Mouse (Mus musculus) kidney, postnatal 4 days (tissue): ENCODE results near the gene Spns1.

Source experiments
- DNase-seq, 2 experiments: peaks; one replicate each; pipeline ENCODE4 v3.0.0; 2021; ENCODE audit warnings: mixed read lengths in 2 of 2

Gene Spns1

DNA sequence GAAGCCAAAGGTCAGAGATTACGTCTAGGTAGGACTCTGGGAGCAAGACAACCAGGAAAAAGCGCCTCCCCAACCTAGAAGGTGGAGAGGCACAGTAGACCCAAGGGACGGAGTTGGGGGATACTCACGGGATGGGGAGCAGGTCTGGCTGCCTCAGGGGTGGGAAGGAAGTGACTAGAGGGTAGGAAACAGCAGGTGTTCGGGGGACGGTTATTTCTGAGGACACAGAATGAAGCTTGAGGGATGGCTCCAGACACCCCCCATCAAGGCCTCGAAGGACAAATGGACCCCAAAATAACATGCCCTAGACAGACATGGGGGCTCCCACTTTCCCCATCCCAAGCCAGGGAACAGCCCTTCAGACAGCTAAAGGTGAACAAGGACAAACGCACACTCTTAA is 8.9 kb downstream of the Spns1 start:
- DNase-seq = no peak

DNA sequence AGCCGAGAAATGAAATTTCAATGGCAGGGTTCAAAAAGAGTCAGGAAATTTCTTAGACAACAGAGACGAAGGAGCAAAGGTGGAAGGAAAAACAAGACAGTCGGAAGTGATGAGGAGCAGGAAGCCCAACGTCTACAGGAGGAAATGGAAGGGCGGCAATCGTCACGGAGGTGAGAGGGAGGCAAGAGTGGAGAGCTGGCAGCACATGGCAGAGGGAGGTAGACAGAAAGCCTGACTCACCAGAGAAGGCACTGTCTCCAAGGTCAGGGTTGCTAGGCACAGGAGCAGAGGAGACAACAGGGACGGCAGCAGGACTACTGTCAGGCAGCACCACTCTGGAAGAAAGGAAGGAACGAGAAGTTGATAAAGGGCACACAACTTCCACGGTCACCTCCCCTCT is 9.6 kb downstream of the Spns1 start:
- no peak for DNase-seq

DNA sequence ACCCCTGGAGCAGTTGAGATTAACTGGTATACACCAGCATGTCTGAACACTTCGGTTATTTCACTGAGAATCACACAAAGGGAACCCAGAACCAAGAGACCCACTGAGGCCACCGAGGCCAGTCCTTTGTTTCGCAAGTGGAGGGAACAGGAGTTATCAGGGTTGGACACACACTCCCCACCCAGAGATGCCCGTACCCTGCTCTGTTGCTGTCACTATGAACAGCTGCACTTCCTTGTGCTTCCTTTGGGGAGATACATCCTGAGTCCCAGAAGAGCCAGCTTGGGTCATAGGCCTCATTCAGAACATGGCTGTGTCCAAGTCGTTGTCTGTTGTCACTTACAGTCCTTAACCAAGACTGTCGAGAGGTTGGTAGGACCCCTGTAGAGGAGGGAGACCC is 14.2 kb downstream of the Spns1 start:
- DNase-seq = no peak

DNA sequence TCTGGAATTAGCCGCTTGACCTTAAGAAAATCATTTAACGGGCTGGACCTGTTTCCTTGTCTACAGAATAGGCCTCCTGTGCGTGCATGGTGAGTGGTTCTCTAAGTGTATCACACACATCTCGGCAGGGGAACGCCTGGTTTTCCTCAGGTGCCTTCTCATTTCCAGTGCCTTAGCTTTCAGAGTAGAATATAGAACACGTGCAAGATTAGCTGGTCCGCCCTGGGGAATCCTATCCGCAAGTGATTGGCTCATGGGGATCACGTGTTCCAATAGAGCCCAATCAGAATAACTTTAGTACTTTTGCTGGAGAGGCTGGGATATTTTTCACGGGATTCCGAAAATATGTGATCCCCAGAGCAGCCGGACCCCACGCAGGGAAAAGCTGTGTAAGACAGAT is 18.2 kb downstream of the Spns1 start:
- DNase-seq = peak in 1 of 2 experiments; percentile 31

DNA sequence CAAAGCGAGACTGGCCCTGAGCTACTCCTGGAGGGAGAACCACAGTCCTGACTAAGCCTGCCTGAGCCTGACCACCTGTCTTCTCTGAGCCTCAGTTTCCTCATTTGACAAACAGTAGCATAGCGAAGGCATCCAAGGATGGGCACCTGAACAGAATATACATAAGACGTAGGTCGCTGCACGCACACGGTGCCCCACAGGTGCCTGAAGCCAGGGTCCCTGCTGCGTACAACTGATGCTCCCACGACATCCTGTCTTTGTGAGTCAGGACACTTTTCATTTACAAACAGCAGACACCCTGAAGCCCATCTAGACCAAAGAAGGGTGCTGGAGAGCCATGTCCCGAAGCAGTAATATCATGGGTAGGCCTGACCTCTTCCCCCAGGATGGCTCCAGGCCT is 18.8 kb downstream of the Spns1 start:
- DNase-seq = no peak

DNA sequence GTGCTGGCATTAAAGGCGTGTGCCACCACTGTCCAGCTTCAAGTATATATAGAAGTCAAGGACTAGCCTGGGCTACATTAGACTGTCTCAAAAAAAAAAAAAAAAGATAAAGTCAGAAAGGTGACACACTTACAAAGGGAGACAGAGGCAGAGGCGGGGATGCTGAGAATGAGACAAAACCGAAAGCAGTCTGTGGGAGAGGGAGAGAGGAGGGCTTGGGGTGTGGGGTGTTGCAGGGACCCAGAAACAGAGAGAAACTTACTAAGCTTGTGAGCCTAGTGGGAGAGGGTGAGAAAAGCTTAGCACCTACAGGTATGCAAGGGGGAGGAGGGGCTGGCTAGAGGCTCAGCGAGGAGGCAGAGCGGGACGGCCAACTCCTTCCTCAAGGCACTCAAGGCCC is 19.4 kb downstream of the Spns1 start:
- no peak for DNase-seq

DNA sequence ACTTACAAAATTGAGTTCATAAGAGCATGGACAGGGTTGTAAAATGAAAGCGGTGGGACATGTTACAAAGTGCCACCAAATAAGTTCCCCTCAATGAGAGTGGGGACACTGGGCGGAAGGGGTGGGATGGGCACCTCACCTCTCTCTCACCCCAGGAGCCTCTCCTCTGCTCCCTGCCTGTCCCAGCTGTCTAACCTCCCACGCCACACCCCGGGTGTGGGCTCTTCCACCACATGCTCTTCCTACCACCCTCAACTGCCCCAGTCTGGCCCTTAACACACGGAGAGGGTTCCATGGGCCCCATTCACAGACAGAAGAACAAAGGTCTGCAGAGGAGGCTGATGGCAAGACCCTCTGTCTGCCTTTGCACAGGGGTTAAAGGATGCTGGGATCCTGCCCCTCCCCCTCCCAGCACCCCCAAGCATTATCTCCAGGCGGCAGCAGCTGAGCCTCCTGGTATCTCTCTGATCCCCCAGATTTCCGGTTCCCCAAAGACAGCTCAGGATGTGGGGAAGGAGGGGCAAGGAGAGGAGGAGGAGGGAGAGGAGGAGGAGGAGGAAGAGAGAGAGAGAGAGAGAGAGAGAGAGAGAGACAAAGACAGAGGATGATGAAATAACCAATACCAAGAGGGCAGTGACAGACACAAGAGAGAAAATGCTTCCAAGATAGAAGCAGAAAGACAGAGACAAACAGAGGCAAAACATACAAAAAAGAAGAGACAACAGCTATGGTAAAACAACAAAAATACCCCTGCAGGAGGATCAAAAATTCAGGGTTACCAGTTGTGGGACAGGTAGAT is 20.3 kb downstream of the Spns1 start:
- no peak for DNase-seq

DNA sequence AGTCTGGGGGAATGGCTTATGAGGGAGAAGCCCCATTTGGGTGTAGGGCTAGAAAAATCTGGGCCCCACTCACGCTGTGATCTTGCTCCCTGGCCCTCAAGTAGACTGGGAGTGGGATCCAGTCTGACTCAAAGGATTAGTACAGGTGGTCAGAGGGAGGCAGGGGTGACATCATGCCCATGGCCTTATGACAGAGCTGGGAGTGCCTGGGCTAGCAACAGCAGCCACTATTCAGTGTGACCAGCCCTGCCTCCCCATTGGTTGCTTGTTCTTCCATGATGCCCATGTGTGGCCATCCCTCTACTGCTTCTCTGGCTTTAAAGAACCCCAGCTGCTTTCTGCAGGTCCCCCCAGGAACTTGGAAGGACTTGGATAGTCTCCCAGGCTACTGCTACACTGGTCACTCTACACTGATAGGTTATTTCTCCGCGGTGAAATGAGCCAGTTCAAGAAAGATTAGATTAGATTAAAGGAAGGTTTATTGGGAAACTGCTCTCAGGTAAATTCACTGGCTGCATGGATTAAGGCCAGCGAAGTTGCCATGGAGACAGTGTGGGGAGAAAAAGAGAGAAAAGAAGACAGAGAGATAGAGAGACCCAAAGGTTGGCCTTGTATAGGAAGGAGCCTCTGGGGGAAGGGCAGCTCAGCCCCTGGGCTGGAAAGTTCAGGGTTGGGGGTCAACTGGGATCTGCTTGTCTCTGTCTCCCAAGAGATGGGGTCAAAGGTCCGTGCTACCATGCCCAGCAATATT is 21.2 kb downstream of the Spns1 start:
- no peak for DNase-seq

DNA sequence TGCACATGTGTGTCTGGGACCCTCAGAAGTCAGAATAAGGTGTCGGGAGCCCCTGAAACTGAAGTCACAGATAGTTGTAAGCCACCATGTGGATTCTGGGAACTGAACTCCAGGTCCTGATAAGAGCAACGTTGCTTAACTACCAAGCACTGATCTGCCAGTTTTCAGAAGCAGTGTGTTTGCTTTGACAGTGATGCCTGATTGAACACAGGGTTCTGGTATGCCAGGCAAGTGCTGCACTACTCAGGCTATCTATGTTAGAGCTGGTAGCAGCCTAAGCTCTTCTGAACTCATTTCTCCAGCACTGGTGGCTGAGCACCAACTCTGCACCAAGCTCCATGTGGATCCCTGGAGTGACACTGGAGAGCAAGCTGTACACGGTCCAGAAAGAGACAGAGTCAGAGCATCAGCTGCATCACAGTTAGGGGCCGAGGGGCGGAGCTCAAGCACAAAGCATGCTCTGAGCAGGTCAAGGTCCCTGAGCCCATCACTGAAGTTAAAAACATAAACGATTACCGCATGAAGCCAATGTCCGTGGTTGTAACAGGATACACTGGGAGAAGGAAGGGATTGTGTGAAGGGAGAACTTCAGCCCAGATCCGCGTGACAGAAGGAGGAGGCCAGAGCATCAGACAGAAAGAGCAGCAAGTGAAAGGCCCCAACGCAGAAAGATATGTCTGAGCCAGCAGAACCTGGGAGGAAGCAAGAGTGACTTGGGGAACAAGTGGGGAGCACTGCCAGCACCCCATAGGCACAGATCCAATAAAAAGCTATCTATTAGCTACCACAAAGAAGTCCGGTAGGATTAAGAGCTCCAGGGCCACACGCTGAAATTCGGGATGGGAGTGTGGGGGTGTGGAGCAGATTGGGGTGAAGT is 22.3 kb downstream of the Spns1 start:
- peak in 1 of 2 experiments; percentile 21 for DNase-seq

DNA sequence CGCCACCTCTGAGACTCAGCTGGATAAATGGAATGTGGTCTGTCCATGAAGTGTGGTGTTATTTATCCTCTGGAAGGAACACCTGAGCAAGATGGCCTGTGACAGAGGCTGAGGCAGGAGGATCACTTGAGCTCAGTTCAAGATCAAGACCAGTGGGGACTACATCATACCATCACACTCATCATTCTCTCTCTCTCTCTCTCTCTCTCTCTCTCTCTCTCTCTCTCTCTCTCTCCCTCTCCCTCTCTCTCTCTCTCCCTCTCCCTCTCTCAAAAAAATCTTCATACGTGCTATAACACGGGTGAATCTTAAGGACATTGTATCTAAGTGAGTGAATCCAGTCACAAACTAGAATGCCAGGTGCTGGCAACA is 23.3 kb downstream of the Spns1 start:
- no peak for DNase-seq

DNA sequence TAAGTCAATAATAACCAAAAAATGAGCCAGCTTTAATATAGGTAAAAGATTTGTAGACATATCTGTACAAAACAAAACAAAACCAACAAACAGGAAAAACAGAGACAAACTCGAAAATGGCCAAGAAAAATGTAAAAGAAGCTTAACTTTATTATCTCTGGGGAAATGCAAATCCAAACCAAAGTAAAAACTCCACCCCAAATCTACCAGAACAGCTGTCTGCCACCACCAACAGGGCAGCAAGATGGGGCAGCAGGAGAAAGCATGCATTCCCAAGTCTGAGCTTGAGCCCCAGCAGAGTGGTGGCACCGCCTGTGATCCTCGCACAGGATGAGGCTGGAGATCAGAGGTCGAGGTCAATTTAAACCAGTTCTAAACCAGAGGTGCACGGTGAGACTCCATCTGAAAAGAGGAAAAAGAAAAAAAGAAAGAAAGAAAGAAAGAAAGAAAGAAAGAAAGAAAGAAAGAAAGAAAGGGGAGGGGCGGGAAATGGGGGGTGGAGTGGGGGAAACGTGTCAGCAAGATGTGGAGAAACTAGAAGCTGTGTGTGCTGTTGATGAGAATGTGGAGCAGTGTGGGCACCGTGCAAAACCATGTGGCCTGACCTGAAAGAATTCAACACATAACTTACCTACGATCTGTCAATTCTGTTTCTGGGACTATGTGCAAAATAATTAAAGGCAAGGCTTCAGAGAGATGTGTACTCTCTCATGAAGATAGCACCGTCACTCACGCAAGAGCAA is 23.8 kb downstream of the Spns1 start:
- no peak for DNase-seq

DNA sequence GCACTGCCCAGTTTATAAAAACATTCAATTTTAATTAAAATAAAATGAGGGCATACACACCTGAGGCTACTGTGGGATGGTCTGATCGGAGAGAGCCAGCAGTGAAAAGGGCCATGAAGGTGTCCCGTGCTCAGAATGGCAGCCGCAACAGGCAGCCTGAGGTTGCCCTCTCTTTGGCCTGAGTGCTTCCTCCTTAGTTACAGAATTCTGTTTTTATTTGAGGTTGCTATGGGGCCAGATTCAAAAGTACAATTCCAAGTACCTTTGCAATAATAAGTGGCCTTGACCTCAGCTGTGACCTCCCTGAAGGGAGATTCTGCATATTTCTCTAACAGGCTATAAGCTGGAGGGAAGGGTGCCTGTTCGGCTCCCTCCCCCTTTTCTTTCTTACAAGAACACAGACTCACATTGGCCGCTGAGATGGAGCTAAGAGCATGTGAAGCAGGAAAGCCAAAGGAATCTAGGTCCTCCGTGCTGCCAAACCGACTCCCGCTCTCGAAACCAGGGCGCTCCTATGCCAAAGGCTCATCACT is 25.8 kb downstream of the Spns1 start:
- no peak for DNase-seq

DNA sequence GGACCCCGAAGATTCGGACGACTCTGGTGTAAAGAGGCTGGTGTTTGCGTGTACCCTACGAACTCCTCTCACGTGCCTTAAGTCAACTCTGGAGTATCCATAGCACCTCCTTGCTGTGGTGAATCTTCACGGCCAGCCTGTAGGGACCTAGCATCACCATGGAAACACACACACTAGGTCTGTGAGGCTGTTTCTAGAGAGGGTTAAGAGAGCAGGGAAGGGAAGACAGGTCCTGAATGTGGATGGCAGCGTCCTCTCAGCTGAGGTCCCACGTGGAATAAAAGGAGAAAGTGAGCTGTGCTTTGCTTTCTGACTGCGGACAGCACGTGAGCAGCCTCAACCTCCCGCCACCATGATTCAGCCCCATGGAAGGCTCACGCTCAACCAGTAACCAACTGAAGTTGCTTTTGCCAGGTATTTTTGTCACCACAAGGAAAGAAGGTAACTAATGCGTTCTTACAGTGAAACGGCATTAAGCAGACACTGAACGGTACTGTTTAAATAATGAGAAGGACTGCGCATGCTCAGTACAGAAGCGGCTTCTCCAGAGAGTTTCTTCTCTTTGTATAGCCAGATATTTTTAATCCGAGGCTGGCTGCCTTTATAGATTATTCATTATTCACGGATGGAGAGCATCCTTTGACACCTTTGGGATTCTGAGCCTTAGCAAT is 26.4 kb downstream of the Spns1 start:
- DNase-seq = no peak

DNA sequence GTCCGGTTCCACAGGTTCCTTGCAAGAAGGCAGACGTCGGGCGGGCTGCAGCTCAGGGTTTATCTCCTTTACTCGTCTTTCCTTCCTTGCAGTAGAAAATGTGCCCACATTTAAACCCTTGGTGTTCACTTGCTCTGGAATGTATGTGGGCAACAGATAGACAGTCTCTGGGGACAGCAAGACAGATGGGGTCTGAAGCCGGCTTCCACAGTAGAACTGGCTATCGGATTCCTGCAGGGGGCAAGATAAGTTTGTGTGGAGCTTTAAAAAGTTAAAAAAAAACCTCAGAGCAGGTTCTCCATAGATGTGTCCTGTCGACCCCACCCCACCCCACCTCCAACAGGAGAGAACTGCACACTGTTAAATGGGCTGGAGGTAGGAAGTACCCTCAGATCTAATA is 29.0 kb downstream of the Spns1 start:
- no peak for DNase-seq

DNA sequence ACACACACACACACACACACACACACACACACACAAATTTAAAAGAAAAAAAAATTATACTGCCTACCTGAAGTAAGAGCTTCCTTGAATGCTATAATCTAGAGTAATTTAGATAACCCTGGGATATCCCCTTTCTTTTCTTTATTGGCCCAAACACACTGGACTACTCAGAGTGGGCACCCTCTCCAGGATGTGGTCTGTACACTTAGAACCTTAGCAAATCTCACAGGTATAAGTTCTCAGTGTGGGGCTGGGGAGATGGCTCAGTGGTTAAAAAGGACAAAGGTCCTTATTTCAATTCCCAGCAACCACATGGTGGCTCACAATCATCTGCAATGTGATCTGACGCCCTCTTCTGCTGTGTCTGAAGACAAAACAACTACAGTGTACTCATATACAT is 30.2 kb downstream of the Spns1 start:
- no peak for DNase-seq

DNA sequence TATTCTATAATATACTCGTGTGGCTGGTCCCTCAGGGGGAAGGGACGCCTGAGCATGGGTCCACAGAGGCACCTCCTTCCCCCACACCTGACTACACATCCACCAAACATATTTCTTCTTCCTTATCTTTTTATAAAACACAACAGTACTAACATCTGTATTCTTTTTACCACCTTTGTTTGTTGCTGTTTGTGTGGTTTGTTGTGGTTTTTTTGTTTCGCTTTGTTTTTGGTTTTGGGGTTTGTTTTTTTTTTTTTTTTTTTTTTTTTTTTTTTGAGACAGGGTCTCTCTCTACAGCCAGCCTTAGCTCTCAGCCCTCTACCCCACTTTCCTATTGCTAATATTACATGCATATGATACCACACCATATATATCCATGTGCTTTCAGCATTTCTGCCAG is 31.3 kb downstream of the Spns1 start:
- no peak for DNase-seq

DNA sequence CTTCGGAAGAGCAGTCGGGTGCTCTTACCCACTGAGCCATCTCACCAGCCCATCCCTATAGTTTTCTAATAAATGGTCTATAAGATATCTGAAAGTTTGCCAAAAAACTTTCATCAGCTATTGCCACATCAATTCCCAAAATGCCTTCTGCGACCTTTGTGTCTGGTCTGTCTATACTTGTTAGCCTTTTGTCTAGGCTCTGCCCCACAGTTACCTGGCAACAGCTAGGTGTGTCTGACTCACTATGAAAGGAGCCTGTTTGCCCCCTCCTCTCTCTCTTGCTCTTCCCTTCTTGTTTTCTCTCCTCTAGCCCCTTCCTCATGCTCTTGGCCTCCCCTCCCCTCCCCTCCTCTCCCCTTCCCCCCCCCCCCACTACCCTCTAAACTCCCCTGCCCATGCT is 31.7 kb downstream of the Spns1 start:
- DNase-seq = no peak

DNA sequence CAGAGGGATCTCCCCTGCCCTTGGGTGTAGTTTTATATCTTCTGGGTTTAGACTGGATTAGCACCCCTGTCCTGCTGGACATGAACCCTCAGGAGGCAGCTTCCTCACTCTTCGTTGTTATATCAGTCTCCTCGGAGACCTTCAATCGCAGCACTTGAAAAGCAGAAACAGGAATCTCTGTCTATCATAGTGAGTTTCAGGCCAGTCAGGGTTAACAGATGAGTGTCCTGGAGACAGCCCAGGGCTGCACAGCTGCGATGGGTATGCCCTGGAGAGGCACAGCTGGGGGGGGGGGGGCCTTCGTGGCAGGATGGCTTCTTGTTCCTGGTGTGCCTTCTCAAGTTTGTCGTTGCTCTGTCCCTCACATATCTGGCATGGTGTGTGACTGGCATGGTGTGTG is 36.4 kb downstream of the Spns1 start:
- DNase-seq = no peak

DNA sequence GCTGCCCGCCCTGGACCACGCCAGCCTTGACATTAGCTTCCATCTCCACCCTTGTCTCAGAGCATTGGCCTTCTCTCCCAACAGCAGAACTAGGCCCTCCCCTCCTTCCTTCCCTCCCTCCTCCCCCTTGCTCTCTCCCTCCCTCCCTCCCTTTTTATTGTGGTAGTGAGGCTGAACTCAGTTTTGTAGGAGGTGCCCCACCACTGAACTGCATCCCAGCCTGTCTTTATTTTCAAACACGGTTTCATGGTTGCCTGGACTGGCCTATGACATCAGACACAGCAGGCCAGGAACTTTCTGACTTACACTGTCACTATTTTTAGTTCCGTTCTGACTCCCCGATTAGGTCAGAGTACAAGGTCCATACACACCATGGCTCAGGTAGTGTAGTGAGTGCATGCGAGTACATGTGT is 37.0 kb downstream of the Spns1 start:
- no peak for DNase-seq

DNA sequence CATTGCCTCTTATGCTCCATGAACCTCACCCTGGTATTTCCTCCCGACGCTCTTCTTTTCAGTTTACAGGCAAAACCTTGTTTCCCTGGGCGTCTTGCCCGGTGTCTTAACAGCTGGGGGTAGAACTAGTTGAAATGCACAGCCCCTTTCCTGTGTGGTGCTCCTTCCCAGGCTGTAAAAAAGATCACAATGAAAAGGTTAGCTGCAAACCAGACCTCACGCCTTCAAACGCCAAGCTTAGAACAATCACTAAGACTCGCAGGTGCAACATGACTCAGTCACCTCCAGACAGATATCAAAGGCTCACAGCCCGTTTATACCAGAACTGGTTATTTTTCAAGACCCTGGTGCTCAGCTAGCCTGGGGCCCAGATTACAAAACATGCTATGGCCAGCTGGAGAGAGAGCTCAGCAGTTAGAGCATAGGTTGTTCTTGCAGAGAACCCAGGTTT is 37.7 kb downstream of the Spns1 start:
- peak; percentile 26 to 41 for DNase-seq

DNA sequence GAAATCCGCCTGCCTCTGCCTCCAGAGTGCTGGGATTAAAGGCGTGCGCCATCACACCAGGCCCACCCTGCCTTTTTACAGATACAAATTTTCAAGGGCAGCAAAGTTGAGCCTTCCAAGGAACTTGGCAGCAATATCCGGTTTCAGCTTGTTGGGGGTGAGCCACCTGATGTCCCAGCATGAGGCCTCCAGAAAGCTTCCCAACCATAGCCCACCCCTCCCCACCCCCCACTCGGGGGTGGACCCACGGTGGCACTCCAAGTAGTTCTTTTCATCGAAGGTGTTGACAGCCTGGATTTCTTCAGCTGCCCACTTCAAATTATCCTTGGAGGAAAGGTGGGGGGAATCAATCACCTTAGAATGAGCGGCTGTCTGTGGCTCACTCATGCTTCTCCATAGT is 38.3 kb downstream of the Spns1 start:
- no peak for DNase-seq

DNA sequence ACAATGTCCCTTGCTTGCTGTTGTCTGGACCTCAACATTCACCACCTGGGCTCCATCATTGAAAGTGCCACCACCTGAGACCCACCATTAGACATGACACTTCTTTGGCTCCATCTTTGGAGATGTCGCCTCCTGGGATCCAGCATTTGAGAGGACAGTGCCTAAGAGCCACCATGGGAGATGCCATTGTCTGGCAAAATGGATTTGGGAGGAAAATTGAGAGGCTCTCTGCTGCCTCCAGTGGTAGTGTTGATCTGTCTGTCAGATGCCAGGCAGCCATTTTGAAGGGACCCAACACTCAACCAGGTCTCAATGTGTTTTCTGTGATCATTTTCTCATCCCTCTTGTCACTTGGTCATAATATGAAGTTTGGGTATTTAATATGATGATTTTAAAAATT is 41.7 kb downstream of the Spns1 start:
- no peak for DNase-seq
